8 mouse cellular contexts compared by ENCODE assay signal in genomic region chr9:114687639-114688038, GRCm38 (mm10). TPM values are rescaled to one million over a fixed set of nuclear protein-coding genes. Genes with fewer than 3 reads are reported as not detected.
A peak's percentile ranks its signal among the peaks of the same experiment; 100 is the strongest.
DNase-seq lines count a peak whose midpoint lies in the region; ATAC-seq and TF ChIP-seq lines count a peak whose summit lies in the region.

No protein-coding gene starts in this region.

- intact Hi-C loops in gastrocnemius, adult 2 months (cut with DNase I), result loop anchor here (2.0 to 5.0 kb wide), 3 partner anchors 39 to 47 kb away; partner anchors contain the start of genes Cmtm6 and Cnot10
- intact Hi-C loops in gastrocnemius, postnatal 36 days (cut with DNase I), result loop anchor here (5.0 kb wide), 2 partner anchors 35 to 40 kb away; no protein-coding TSS in a partner anchor

- H3K27me3 ChIP-seq in C2C12 (ENCODE audit: control insufficient read depth, insufficient read depth, insufficient read length), result no peaks in the 10 kb centered on the region
- H3K27me3 ChIP-seq in forebrain, embryonic 16.5 days (replicated peaks; ENCODE audit: control insufficient read depth, insufficient read depth, low read length), result no peaks in the 10 kb centered on the region
- no peaks in the 10 kb centered on the region for H3K27me3 ChIP-seq in liver, embryonic 15.5 days
- H3K27me3 ChIP-seq in thymus, adult 2 months (ENCODE audit: control insufficient read depth, insufficient read depth, low read length), result no peaks in the 10 kb centered on the region

- peaks cover 9% of the 10 kb centered on the region for H3K36me3 ChIP-seq in C2C12 (ENCODE audit: control insufficient read depth, insufficient read depth)
- H3K36me3 ChIP-seq in forebrain, embryonic 16.5 days (ENCODE audit: control insufficient read depth, insufficient read depth), result peaks cover 8% of the 10 kb centered on the region
- peaks cover 13% of the 10 kb centered on the region for H3K36me3 ChIP-seq in liver, embryonic 15.5 days (replicated peaks)
- H3K36me3 ChIP-seq in thymus, adult 2 months (ENCODE audit: control insufficient read depth, insufficient read depth, low read length), result no peaks in the 10 kb centered on the region

- H3K4me2 ChIP-seq in forebrain, embryonic 16.5 days (ENCODE audit: low read length), result peak overlapping the region; percentile 81
- H3K4me2 ChIP-seq in liver, embryonic 15.5 days, result peak overlapping the region; percentile 96

- no peaks in the 10 kb centered on the region for H3K9me3 ChIP-seq in forebrain, embryonic 16.5 days (ENCODE audit: control insufficient read depth, low read length)
- H3K9me3 ChIP-seq in liver, embryonic 15.5 days (replicated peaks), result no peaks in the 10 kb centered on the region

- TF ChIP-seq POLR2A in thymus, adult 2 months (IDR thresholded peaks at IDR 0.05; ENCODE audit: control insufficient read depth, extremely low read depth, insufficient read depth, low read length, poor library complexity), result no peak

- H3K27ac ChIP-seq in gastrocnemius, adult 2 months, result peak overlapping the region; percentile 95
- H3K27ac ChIP-seq in forebrain, embryonic 16.5 days (ENCODE audit: low read length), result no peak overlapping the region
- no peak overlapping the region for H3K27ac ChIP-seq in liver, embryonic 15.5 days (replicated peaks)
- no peak overlapping the region for H3K27ac ChIP-seq in thymus, adult 2 months (ENCODE audit: control insufficient read depth, insufficient read depth, low read length)

- peaks cover 26% of the 10 kb centered on the region for H3K79me3 ChIP-seq in C2C12 (ENCODE audit: low read depth)

- TF ChIP-seq CTCF in gastrocnemius, adult 2 months (IDR thresholded peaks at IDR 0.05), result no peak
- no peak for TF ChIP-seq CTCF in C2C12 (IDR thresholded peaks at IDR 0.05; ENCODE audit: control insufficient read depth, insufficient read depth, insufficient read length)
- no peak for TF ChIP-seq CTCF in thymus, adult 2 months (IDR thresholded peaks at IDR 0.05; ENCODE audit: borderline replicate concordance, control insufficient read depth, extremely low read depth, insufficient read depth, low read length, poor library complexity)

- peaks cover 22% of the 10 kb centered on the region for H3K4me1 ChIP-seq in forebrain, embryonic 16.5 days (replicated peaks; ENCODE audit: control insufficient read depth, insufficient read depth, low read length)
- H3K4me1 ChIP-seq in liver, embryonic 15.5 days (replicated peaks), result peaks cover 25% of the 10 kb centered on the region
- peaks cover 15% of the 10 kb centered on the region for H3K4me1 ChIP-seq in thymus, adult 2 months (replicated peaks; ENCODE audit: control insufficient read depth, insufficient read depth, low read length)

- no peak for ATAC-seq in forebrain, embryonic 16.5 days
- no peak for ATAC-seq in liver, embryonic 15.5 days (ENCODE audit: insufficient read depth)

- H3K4me3 ChIP-seq in gastrocnemius, adult 2 months, result peak overlapping the region; percentile 88
- H3K4me3 ChIP-seq in C2C12 (ENCODE audit: insufficient read depth, poor library complexity, severe bottlenecking), result peak overlapping the region; percentile 6
- peak overlapping the region; percentile 86 for H3K4me3 ChIP-seq in forebrain, embryonic 16.5 days (replicated peaks; ENCODE audit: low read length)
- peak overlapping the region; percentile 86 for H3K4me3 ChIP-seq in liver, embryonic 15.5 days (replicated peaks)
- no peak overlapping the region for H3K4me3 ChIP-seq in thymus, adult 2 months (ENCODE audit: control insufficient read depth, insufficient read depth, low read length)

- peaks cover 36% of the 10 kb centered on the region for H3K79me2 ChIP-seq in C2C12 (ENCODE audit: control insufficient read depth, insufficient read depth)

- WGBS in forebrain, embryonic 16.5 days, result 71% methylated on average over 13 of the region's 13 CpGs
- 74% methylated on average over 13 of the region's 13 CpGs for whole genome bisulfite sequencing in liver, embryonic 15.5 days (ENCODE audit: insufficient replicate concordance)
- WGBS in thymus, adult 2 months, result 89% methylated on average over 13 of the region's 13 CpGs

- DNase-seq in gastrocnemius, adult 2 months, result no peak
- DNase-seq in gastrocnemius, postnatal 36 days, result no peak
- no peak for DNase-seq in yolk sac, embryonic 10.5 days (ENCODE audit: low spot score)
- no peak for DNase-seq in thymus, adult 2 months
- no peak for DNase-seq in right cerebral cortex, postnatal 10 days (ENCODE audit: low spot score in 2 of 2)

- no peak overlapping the region for H3ac ChIP-seq in C2C12 (ENCODE audit: control insufficient read depth, insufficient read length, low read depth)

- no peak overlapping the region; the same call in 1 of the 2 replicates for H3K9ac ChIP-seq in forebrain, embryonic 16.5 days (replicated peaks; ENCODE audit: low read depth, low read length)
- H3K9ac ChIP-seq in liver, embryonic 15.5 days, result peak overlapping the region; percentile 76

TF ChIP-seq in C2C12, 6 proteins besides CTCF, POLR2A, EP300 and RAD21:
- no peak for TF ChIP-seq FOSL1 (IDR thresholded peaks at IDR 0.05; ENCODE audit: insufficient read depth, low read length, poor library complexity, severe bottlenecking)
- TF ChIP-seq MYOG (IDR thresholded peaks at IDR 0.05; ENCODE audit: control insufficient read depth, extremely low read depth, insufficient read length), result no peak
- no peak for TF ChIP-seq USF1 (IDR thresholded peaks at IDR 0.05; ENCODE audit: low read depth)
- TF ChIP-seq MYOD1 (IDR thresholded peaks at IDR 0.05; ENCODE audit: control insufficient read depth, insufficient read length, low read depth), result no peak
- TF ChIP-seq MAX (IDR thresholded peaks at IDR 0.05), result no peak

RNA-seq across cellular contexts. Expression of gene Dync1li1, which starts 1.0 kb away (rescaled TPM):
- 10 to 100 TPM; 33.7 to 36.5 TPM for total RNA-seq in gastrocnemius, adult 2 months (2021)
- 10 to 100 TPM; 31.0 to 38.0 TPM for total RNA-seq in gastrocnemius, postnatal 36 days (2021)
- polyA plus RNA-seq in C2C12 (2012; fragmentation: generic; extraction: Trizol), result 41.1 TPM
- 92.9 and 110 TPM in 2 replicates for polyA plus RNA-seq in forebrain, embryonic 16.5 days (2015; fragmentation: Nextera tagmentation; extraction: Ambion mirVana)
- 20.9 and 21.9 TPM in 2 replicates for polyA plus RNA-seq in liver, embryonic 15.5 days (2015; fragmentation: Nextera tagmentation; extraction: Ambion mirVana)
- polyA plus RNA-seq in thymus, adult 2 months (2012; rRNA removed), result 20.8 and 23.5 TPM in 2 replicates

RNA-seq across cellular contexts. Expression of gene Cmtm6, which starts 43.3 kb away (rescaled TPM):
- 1 to 10 TPM; 7.3 to 7.9 TPM for total RNA-seq in gastrocnemius, adult 2 months (2021)
- 1 to 10 TPM; 6.5 to 6.7 TPM for total RNA-seq in gastrocnemius, postnatal 36 days (2021)
- polyA plus RNA-seq in C2C12 (2012; fragmentation: generic; extraction: Trizol), result 13.2 TPM
- 23.2 and 30.2 TPM in 2 replicates for polyA plus RNA-seq in forebrain, embryonic 16.5 days (2015; fragmentation: Nextera tagmentation; extraction: Ambion mirVana)
- 26.3 and 28.5 TPM in 2 replicates for polyA plus RNA-seq in liver, embryonic 15.5 days (2015; fragmentation: Nextera tagmentation; extraction: Ambion mirVana)
- polyA plus RNA-seq in thymus, adult 2 months (2012; rRNA removed), result 72.4 and 76.2 TPM in 2 replicates

RNA-seq across cellular contexts. Expression of gene Cnot10, which starts 47.7 kb away (rescaled TPM):
- total RNA-seq in gastrocnemius, adult 2 months (2021), result 10 to 100 TPM; 17.1 TPM
- total RNA-seq in gastrocnemius, postnatal 36 days (2021), result 10 to 100 TPM; 11.9 to 15.0 TPM
- 32.7 TPM for polyA plus RNA-seq in C2C12 (2012; fragmentation: generic; extraction: Trizol)
- polyA plus RNA-seq in forebrain, embryonic 16.5 days (2015; fragmentation: Nextera tagmentation; extraction: Ambion mirVana), result 61.2 and 64.0 TPM in 2 replicates
- 22.8 and 24.9 TPM in 2 replicates for polyA plus RNA-seq in liver, embryonic 15.5 days (2015; fragmentation: Nextera tagmentation; extraction: Ambion mirVana)
- polyA plus RNA-seq in thymus, adult 2 months (2012; rRNA removed), result 42.6 and 45.2 TPM in 2 replicates
